Mouse (Mus musculus) CH12.LX (cell line): ENCODE results near the gene Runx2. TPM values are rescaled to one million over a fixed set of nuclear protein-coding genes. Genes with fewer than 3 reads are reported as not detected.

ENCODE experiments used
- DNase-seq: peaks from one replicate; pipeline ENCODE4 v3.0.0-alpha.2; 2013; ENCODE audit errors: extremely low read depth
- H3K27ac ChIP-seq: 2 replicates; pipeline ENCODE4 v1.5.1; 2012; ENCODE audit warnings: low read depth, mild to moderate bottlenecking, control low read depth, moderate library complexity; ENCODE audit not compliant: insufficient read depth
- H3K27me3 ChIP-seq: replicated peaks from 2 replicates; pipeline ENCODE3; 2012; ENCODE audit warnings: inconsistent platforms
- H3K36me3 ChIP-seq, 2 experiments: replicated peaks in 1 of 2; 2 replicates each; pipeline versions ENCODE3 to v1.6.1; 2012; ENCODE audit warnings: inconsistent platforms in 1 of 2, low read length in 1 of 2, mild to moderate bottlenecking in 1 of 2, mixed read lengths in 1 of 2, moderate library complexity in 1 of 2; ENCODE audit not compliant: control insufficient read depth in 1 of 2, insufficient read depth in 1 of 2
- H3K4me1 ChIP-seq, 2 experiments: 2 replicates each; pipeline ENCODE4 v1.6.1; 2012; ENCODE audit warnings: inconsistent platforms in 1 of 2, moderate library complexity in 1 of 2; ENCODE audit not compliant: insufficient read depth in 2 of 2, control insufficient read depth in 1 of 2
- H3K4me2 ChIP-seq: 2 replicates; pipeline ENCODE4 v1.6.1; 2012; ENCODE audit warnings: low read depth, mild to moderate bottlenecking, control low read depth; ENCODE audit not compliant: poor library complexity, insufficient read depth, severe bottlenecking
- H3K4me3 ChIP-seq, 3 experiments: fragments of 150-350 bp in 1 of 3; sonication (generic) in 1 of 3; replicated peaks in 1 of 3; 2 replicates each; pipeline versions ENCODE3 to v1.5.1; 2011 to 2012; ENCODE audit warnings: low read depth in 2 of 3, low read length in 2 of 3, mild to moderate bottlenecking in 2 of 3, moderate library complexity in 2 of 3, control low read depth in 1 of 3, improper control_type of control experiment in 1 of 3, inconsistent platforms in 1 of 3, mixed read lengths in 1 of 3; ENCODE audit not compliant: poor library complexity in 1 of 3
- H3K79me2 ChIP-seq: replicated peaks from 2 replicates; pipeline ENCODE4 v1.6.1; 2012; ENCODE audit warnings: mild to moderate bottlenecking, moderate library complexity; ENCODE audit not compliant: control insufficient read depth, poor library complexity, insufficient read depth, severe bottlenecking; ENCODE audit errors: extremely low read depth
- H3K9ac ChIP-seq: 2 replicates; pipeline ENCODE4 v1.6.1; 2012; ENCODE audit warnings: low read depth, mild to moderate bottlenecking, control low read depth, moderate library complexity; ENCODE audit not compliant: insufficient read depth
- H3K9me3 ChIP-seq: replicated peaks from 2 replicates; pipeline ENCODE3; 2012; ENCODE audit warnings: low read length, inconsistent platforms, mixed read lengths
- BHLHE40 ChIP-seq: IDR thresholded peaks from 2 replicates; pipeline ENCODE4 v1.6.1; 2011; ENCODE audit warnings: mild to moderate bottlenecking, low read depth, low read length, improper control_type of control experiment
- CHD1 ChIP-seq: IDR thresholded peaks from 2 replicates; pipeline ENCODE4 v1.6.1; 2012; ENCODE audit warnings: low read depth, low read length, improper control_type of control experiment, inconsistent platforms
- CHD2 ChIP-seq: IDR thresholded peaks from 2 replicates; pipeline ENCODE4 v1.6.1; 2011; ENCODE audit warnings: low read length, improper control_type of control experiment
- CTCF ChIP-seq, 2 experiments: IDR thresholded peaks in 1 of 2; conservative IDR thresholded peaks in 1 of 2; 2 replicates each; pipeline ENCODE4 v1.5.1; 2011 to 2012; ENCODE audit warnings: low read depth in 2 of 2, low read length in 2 of 2, improper control_type of control experiment in 1 of 2, inconsistent platforms in 1 of 2, mild to moderate bottlenecking in 1 of 2, moderate library complexity in 1 of 2
- E2F4 ChIP-seq: IDR thresholded peaks from 2 replicates; pipeline ENCODE4 v1.6.1; 2011; ENCODE audit warnings: low read depth, low read length, improper control_type of control experiment; ENCODE audit not compliant: insufficient replicate concordance
- ETS1 ChIP-seq: conservative IDR thresholded peaks from 2 replicates; pipeline ENCODE4 v1.6.1; 2012; ENCODE audit warnings: low read depth, mild to moderate bottlenecking, inconsistent platforms, low read length, improper control_type of control experiment, moderate library complexity
- IRF4 ChIP-seq: IDR thresholded peaks from 2 replicates; pipeline ENCODE4 v1.6.1; 2014; ENCODE audit warnings: low read depth, mild to moderate bottlenecking, inconsistent platforms, low read length, improper control_type of control experiment
- JUN ChIP-seq: IDR thresholded peaks from 2 replicates; pipeline ENCODE4 v1.6.1; 2011; ENCODE audit warnings: low read depth, mild to moderate bottlenecking, low read length, improper control_type of control experiment, moderate library complexity; ENCODE audit not compliant: insufficient read depth
- JUND ChIP-seq: conservative IDR thresholded peaks from 2 replicates; pipeline ENCODE4 v1.6.1; 2011; ENCODE audit warnings: low read depth, low read length, improper control_type of control experiment
- KAT2A ChIP-seq: IDR thresholded peaks from 2 replicates; pipeline ENCODE4 v1.6.1; 2012; ENCODE audit warnings: low read length, improper control_type of control experiment, inconsistent platforms; ENCODE audit not compliant: insufficient replicate concordance
- MAX ChIP-seq: IDR thresholded peaks from 2 replicates; pipeline ENCODE4 v1.6.1; 2011; ENCODE audit warnings: low read length, improper control_type of control experiment
- MAZ ChIP-seq: IDR thresholded peaks from 2 replicates; pipeline ENCODE4 v1.6.1; 2012; ENCODE audit warnings: low read depth, mild to moderate bottlenecking, inconsistent platforms, low read length, improper control_type of control experiment, moderate library complexity
- MEF2A ChIP-seq: IDR thresholded peaks from 2 replicates; pipeline ENCODE4 v1.6.1; 2014; ENCODE audit warnings: low read depth, mild to moderate bottlenecking, inconsistent platforms, low read length, improper control_type of control experiment, borderline replicate concordance
- MXI1 ChIP-seq: IDR thresholded peaks from 2 replicates; pipeline ENCODE4 v1.6.1; 2011; ENCODE audit warnings: mild to moderate bottlenecking, low read depth, low read length, improper control_type of control experiment
- MYC ChIP-seq: IDR thresholded peaks from 2 replicates; pipeline ENCODE4 v1.6.1; 2011; ENCODE audit warnings: low read depth, mild to moderate bottlenecking, improper control_type of control experiment, low read length
- NELFE ChIP-seq: IDR thresholded peaks from 2 replicates; pipeline ENCODE4 v1.6.1; 2011; ENCODE audit warnings: low read depth, low read length, improper control_type of control experiment
- NRF1 ChIP-seq: IDR thresholded peaks from 2 replicates; pipeline ENCODE4 v1.6.1; 2014; ENCODE audit warnings: low read depth, mild to moderate bottlenecking, inconsistent platforms, low read length, improper control_type of control experiment, moderate library complexity
- PAX5 ChIP-seq: IDR thresholded peaks from 2 replicates; pipeline ENCODE4 v1.6.1; 2012; ENCODE audit warnings: low read length, inconsistent platforms, mixed read lengths
- POLR2A ChIP-seq: IDR thresholded peaks from 2 replicates; pipeline ENCODE4 v1.6.1; 2011; ENCODE audit warnings: low read depth, mild to moderate bottlenecking, improper control_type of control experiment, low read length
- POLR2AphosphoS2 ChIP-seq: IDR thresholded peaks from 2 replicates; pipeline ENCODE4 v1.6.1; 2011; ENCODE audit warnings: low read depth, low read length, improper control_type of control experiment
- RAD21 ChIP-seq: IDR thresholded peaks from 2 replicates; pipeline ENCODE4 v1.6.1; 2011; ENCODE audit warnings: low read depth, mild to moderate bottlenecking, low read length, improper control_type of control experiment, moderate library complexity
- SIN3A ChIP-seq: IDR thresholded peaks from 2 replicates; pipeline ENCODE4 v1.6.1; 2012; ENCODE audit warnings: low read length, improper control_type of control experiment, inconsistent platforms
- SMC3 ChIP-seq: IDR thresholded peaks from 2 replicates; pipeline ENCODE4 v1.6.1; 2011; ENCODE audit warnings: low read depth, low read length, improper control_type of control experiment
- ZC3H11A ChIP-seq: IDR thresholded peaks from 2 replicates; pipeline ENCODE4 v1.6.1; 2012; ENCODE audit warnings: low read depth, mild to moderate bottlenecking, inconsistent platforms, low read length, improper control_type of control experiment
- ZMIZ1 ChIP-seq: IDR thresholded peaks from 2 replicates; pipeline ENCODE4 v1.6.1; 2012; ENCODE audit warnings: low read depth, mild to moderate bottlenecking, inconsistent platforms, low read length, improper control_type of control experiment
- ZNF384 ChIP-seq: IDR thresholded peaks from 2 replicates; pipeline ENCODE4 v1.6.1; 2012; ENCODE audit warnings: low read depth, low read length, improper control_type of control experiment, inconsistent platforms
- dilution Hi-C: fragments of 300-500 bp; cut with MboI; formaldehyde crosslinking; loops from 2 replicates; pipeline ENCODE4 v1.14.3; 2020; ENCODE audit warnings: low sequenced_read_pairs; ENCODE audit not compliant: extremely low pct_unique_long_range_greater_than_20kb, extremely low pct_ligation_motif_present
- in situ Hi-C: fragments of 300-500 bp; cut with MboI; formaldehyde crosslinking; loops from 3 replicates; pipeline ENCODE4 v1.14.3; 2019; ENCODE audit warnings: low sequenced_read_pairs, low pct_ligation_motif_present, low pct_unique_long_range_greater_than_20kb, mixed read lengths
- polyA plus RNA-seq: library from polyadenylated mRNA; unstranded; fragments of >175 nt; gene quantifications from 2 replicates; pipeline ENCODE4 v1.2.1, GENCODE M21; 2012; ENCODE audit warnings: low read depth; ENCODE audit not compliant: insufficient read length
- total RNA-seq, 2 experiments: library from RNA; depleted of rRNA; stranded (reverse); fragments of 300-350 nt in 1 of 2; fragments of >200 nt in 1 of 2; gene quantifications; 2 replicates each; pipeline ENCODE4 v1.2.3; 2012 to 2014

The Runx2 gene
- total and polyA plus RNA-seq, 3 experiments = 0.70 to 1.4 (median 1.1) TPM

- no peak for TF ChIP-seq NRF1
- TF ChIP-seq IRF4 = peak; percentile 98
- TF ChIP-seq SIN3A = no peak
- no peak for TF ChIP-seq POLR2A
- no peak for TF ChIP-seq E2F4
- no peak for TF ChIP-seq ZMIZ1
- no peak for TF ChIP-seq ETS1
- TF ChIP-seq ZC3H11A = no peak
- no peak for TF ChIP-seq MXI1
- TF ChIP-seq JUN = peak; percentile 66; the same call in 1 of the 2 replicates
- no peak for TF ChIP-seq MAX
- no peak for TF ChIP-seq POLR2AphosphoS2
- TF ChIP-seq PAX5 = no peak
- no peak for TF ChIP-seq KAT2A
Measured at GRCm38 (mm10) chr17:44605749-44606148, 208.8 kb downstream of the Runx2 start (continued).

GRCm38 (mm10) chr17:44603170-44603569, 211.4 kb downstream of the Runx2 start:
- Histone ChIP-seq H3K9me3 (no peaks in the 10 kb centered on the region), H3K4me3 (no peak overlapping the region), H3K4me2 (no peak overlapping the region), H3K79me2 (no peaks in the 10 kb centered on the region), H3K9ac (no peak overlapping the region), H3K4me1 (peaks cover 23 to 31% of the 10 kb centered on the region in 2 experiments), H3K27ac (no peak overlapping the region), H3K27me3 (no peaks in the 10 kb centered on the region), H3K36me3 (no peaks in the 10 kb centered on the region)
- in situ Hi-C loops (no loop called here), dilution Hi-C loops (no loop called here)
- no peak for TF ChIP-seq RAD21
- TF ChIP-seq ZNF384 = no peak
- TF ChIP-seq E2F4 = no peak
- no peak for TF ChIP-seq MYC
- no peak for TF ChIP-seq NELFE
- no peak for TF ChIP-seq POLR2AphosphoS2
- no peak for TF ChIP-seq JUND
- TF ChIP-seq CHD2 = no peak
- TF ChIP-seq BHLHE40 = no peak
- no peak for TF ChIP-seq SIN3A
- no peak for TF ChIP-seq CTCF (conservative IDR thresholded peaks at IDR 0.05 in 1 of 2, IDR thresholded peaks at IDR 0.05 in 1 of 2; ENCODE audit: low read depth in 2 of 2, low read length in 2 of 2)
- TF ChIP-seq SMC3 = no peak
- TF ChIP-seq MAZ = no peak
- no peak for TF ChIP-seq MXI1
- no peak for TF ChIP-seq POLR2A
- no peak for TF ChIP-seq CHD1
- no peak for TF ChIP-seq MEF2A
- no peak for DNase-seq
